Mouse (Mus musculus) left cerebral cortex, adult 18-20 months (tissue): Measurements from ENCODE around the gene Crybb1. TPM values are rescaled to one million over a fixed set of nuclear protein-coding genes. Genes with fewer than 3 reads are reported as not detected.

Experiments
- DNase-seq, 2 experiments: peaks; one replicate each; pipeline ENCODE4 v3.0.0; 2021 to 2022; ENCODE audit warnings: low spot score in 2 of 2, mixed read lengths in 1 of 2
- total RNA-seq, 2 experiments: library from RNA; stranded (reverse); gene quantifications; 2 replicates each; pipeline ENCODE4 v1.2.3; 2021

The Crybb1 gene
- total RNA-seq, 2 experiments from 2014 or later = 5.9 to 8.5 TPM

DNA sequence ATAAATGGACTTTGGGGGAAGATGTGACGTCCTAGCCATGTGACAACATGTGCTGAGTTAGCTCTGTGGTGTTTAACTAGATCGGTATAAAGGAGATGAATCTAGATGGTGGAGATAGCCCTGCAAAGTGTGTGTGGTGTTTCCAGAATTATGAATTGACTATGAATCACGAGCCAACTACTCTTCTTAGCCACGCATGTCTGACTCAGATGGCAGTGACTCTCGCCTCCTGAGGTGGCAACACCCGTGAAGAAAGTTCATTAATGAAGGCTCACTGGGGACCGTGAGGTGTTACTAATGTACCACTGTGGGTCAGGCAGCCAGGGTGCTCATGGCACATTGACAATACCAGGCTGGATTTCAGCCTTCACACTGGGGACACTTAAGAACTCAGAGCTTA, 8.5 kb downstream of the Crybb1 start:
- DNase-seq = no peak

DNA sequence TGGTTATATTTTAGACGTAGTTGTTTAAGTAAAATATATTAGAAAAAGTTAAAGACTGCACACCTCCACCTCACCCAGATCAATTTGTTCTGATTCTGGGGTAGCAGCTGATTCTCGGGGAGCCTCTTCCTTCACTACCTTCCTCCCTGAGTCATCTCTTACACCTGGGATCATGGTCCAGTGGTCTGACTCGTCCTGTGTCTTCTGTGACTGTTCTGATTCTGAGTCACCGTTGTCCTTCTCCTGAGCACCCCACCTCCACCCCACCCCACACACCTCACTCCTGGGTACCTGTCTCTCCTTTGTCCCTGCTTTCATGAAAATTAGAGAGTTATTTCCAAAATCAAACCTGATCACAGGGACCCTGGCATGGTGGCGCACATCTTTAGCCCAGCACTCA, 9.5 kb downstream of the Crybb1 start:
- no peak for DNase-seq

DNA sequence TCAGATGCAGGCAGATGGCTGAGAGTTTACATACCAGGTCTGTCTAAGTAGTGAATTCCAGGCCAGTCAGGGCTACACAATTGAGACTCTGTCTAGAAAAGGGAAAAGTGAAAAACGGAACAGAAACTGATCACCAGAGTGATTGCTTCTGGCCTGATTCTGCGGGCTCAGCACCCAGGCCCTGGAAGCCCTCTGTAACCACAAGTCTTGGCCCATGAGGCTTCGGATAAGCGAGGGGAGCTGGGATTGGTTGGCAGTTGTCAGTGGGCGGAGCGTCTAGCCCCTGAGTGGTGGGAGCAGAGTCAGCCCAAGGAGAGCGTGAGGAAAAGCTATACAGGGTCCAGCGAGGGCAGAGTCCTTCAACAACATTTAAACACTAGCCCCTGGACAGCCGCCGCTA, 9.9 kb downstream of the Crybb1 start:
- DNase-seq = no peak

DNA sequence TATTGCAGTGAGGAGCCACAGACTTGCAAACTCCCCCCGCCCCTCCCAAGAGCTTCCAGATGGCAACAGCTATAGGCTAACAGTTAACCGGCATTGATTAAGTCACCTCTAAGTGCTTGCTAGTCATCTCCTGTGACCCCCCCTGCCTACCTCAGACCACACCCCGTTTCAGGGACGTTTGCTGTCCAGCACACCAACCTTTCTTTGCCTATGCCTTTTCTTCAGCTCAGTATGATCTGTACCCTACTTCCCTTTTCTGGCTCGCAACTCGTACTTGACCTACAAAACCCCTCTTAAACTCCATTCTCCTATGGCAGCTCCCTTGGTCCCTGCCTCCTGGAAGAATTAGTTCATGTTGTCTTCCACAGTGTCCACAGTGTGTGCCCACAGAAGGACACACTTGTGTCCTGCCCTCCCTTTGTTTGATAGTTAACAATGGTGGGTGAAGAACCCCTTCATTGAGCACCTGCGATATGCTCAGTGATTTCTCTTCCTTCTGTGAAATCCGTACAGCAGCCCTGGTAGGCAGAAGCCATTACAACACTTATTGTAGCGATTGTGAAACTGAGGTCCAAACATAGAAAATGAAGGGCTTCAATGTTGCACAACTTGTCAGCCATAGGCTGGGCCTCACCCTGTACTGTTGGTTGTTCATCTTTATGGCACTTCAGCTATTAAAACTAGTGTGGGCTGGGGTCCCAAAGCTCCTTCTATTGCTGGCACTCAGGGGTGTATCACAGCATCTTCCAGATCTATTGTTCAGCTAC, 10.6 kb downstream of the Crybb1 start:
- no peak for DNase-seq

DNA sequence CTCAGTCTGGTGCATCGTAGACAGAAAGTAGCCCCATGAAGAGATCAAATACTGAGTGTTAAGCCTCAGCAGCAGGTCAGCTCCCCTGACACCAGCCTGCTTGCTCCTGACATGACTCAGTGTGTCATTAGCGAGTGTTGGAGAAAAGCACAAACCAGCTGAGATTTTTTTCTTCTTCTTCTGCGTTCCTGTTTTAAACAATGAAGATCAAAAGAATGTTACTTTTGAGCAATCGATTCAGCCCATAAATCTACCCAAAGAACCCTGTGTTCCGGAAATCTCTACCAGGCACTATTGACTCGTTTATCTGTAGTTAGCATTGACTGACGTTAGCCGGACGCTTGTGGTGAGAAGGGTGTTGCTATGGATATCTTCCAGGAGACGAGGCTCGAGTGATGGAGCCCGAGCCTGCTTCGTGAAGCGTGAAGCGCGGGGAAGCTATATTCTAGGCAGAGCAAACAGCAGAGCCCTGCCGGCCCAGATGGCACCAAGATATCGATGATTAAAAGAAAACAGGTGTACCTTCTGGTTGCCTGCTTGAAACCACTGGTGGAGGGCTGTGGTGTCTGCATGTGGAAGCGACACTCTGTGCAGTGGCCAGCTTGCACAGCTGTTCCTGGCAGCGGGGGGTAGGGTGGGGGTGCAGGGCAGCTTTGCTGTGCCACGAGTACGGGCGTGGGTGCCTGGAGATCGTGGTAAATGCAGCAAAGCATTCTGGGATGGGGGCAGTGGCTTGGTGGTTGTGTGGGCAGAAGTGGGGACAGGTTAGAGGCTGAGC, 15.3 kb downstream of the Crybb1 start:
- DNase-seq = peak; percentile 42 to 56

DNA sequence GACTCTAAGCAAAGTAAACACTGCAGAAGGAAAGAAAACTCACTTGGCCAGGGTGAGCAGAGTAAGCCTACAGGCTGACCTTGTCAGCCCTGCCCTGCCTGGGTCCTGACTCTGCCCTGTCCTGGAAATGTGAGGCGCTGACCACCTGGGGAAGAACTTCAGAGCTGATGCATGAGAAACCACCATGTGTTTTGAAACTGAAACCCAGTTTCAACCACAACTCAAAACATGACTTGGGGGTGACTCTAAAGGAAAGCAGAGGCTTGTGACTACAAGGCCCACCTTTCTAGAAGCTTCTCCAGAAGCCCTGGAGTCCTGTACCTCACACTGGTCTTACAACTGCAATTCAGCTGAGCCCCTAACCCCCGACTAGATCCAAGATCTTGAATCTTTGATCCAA, 17.3 kb downstream of the Crybb1 start:
- DNase-seq = no peak

DNA sequence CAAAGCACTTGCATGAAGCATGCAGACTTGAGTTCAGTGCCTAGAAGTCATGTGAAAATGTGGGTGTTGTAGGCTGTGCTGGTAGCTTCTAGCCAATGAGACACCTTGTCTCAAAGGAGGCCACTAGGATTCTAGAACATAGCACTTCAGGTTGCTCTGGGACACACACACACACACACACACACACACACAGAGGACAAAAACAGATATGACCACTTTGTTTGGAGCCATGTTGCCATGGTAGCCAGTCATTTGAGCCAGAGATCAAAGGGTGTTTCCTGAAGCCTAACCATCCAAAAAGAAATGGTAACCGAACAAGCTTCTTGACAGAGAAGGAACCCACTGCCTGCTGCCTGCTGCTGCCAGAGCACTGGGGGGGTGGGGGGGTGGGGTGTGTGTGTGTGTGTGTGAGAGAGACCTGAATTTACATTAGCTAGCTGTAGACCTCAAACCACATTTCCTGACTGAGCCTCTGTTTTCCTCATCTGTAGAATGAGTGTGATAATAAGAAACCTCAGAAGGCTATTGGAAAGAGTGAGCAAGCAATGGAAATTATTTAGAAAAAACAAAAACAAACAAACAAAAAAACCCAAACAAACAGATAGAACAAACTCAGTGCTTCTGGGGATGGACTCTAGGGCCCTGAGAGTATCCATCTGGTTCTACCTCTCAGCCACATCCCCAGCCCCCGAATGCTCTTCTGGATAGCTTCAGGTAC, 18.3 kb downstream of the Crybb1 start:
- no peak for DNase-seq

DNA sequence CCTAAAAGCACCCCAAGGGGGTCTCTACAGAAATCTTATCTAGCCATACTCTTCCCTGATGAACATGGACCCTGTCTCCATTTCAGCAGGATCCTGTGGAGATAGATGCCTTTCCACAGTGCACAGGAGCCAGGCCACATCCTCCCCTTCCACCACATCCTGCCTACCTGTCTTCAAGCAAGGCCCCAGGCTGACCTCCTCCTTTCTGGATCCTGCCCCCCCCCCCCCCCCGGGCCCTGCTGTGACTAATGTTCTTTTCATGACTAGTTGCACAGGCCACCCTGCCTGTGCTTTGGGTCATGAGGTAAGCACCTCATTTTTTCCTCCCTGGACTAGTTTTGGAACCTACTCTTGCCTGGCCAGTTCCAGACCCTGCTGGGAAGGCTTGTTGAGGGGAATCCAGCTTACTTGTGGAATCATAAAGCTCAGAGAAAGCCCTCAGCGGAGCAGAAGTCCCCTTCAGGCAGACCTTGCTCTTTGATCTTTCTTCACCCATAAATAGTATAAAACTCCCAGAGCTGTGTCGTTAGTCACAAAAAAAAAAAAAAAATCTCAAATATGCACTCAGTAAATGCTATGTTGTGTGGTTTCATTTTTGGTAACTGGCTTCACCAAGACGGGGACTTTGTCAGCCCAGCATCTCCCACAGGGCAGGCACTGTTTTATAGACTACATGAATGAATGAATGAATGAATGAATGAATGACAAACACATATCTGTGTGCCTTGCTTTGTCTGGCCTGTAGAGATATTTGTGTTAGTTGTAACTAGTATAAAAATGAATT, 19.6 kb downstream of the Crybb1 start:
- no peak for DNase-seq

DNA sequence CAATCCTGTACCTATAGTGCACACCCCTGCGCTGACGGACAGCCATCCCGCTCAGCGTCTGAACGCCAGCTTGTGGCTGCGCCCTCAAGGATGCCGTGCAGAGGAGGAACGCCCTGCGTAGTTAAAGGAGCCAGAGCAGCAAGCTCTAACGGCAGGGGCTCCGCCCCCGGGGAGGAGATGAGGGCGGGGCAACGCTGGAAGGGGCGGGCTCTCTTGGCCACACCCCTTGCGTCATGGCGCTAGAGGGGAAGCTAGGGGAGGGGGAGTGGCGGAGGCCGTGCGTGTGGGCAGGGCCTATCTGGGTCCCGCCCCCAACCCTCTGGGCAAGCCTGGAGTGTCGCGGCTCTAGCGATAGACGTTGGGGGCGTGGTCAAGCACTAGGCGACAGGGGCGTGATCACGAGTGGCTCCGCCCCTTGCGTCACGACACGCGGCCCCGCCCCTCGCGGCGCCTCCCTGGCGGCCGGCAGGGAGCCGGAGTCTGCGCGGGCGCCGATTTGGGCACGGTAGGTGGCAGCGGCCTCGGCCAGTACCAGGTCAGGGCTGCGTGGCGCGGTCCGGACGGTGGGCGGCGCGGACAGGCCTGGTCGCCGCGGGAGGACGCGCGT, 20.8 kb downstream of the Crybb1 start, which contains the start of gene Tpst2:
Gene Tpst2, plus strand, starts transcription at position 425 of the 607 bp plus-strand sequence.
- peak; percentile 100 for DNase-seq

DNA sequence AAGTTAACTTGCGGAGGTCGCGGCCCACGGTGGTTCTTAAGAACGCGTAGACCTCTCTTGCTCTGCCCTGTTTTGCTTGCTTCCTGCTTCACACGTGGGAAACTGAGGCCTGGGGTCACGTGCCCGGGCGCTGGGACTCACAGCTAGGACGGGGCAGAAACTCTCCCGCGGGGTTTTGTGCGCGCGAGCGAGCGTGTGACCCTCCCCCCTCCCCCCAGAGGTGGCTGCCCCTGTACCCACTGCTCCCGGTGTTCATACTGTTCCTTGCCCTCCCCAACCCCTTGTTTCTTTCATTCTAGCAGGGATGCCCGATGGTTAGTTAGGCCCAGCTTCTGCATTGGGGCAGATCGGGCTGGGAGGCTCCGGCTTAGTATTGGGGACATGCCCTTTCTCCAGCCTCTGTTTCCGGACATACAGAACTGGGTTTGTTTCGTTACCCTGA, 21.3 kb downstream of the Crybb1 start:
- no peak for DNase-seq

DNA sequence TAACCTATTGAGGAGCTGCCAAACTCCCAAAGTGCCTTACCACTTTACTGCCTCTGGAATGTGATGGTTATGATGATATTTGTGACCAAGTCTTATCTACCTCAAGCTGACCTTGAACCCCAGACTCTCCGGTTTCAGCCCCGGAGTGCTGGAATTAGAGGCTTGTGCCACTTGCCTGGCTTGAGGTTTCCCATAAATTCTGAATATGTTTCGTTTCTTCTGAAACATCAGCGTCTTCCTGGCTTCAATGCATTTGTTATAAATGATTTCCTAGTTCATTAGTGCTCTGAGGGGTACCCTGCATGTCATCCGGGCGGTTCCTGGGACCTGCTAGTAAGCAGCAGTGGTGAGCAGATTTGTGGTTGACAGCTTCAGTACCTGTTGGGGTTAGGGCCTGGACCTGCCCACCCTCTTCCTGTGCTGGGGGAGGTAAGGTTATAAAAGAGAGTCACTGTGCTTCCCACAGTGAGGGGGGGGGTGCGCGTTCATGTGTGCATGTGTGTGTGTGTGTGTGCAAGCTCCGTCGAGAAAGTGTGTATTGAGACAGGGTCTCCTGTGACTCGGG, 22.4 kb downstream of the Crybb1 start:
- DNase-seq = no peak

DNA sequence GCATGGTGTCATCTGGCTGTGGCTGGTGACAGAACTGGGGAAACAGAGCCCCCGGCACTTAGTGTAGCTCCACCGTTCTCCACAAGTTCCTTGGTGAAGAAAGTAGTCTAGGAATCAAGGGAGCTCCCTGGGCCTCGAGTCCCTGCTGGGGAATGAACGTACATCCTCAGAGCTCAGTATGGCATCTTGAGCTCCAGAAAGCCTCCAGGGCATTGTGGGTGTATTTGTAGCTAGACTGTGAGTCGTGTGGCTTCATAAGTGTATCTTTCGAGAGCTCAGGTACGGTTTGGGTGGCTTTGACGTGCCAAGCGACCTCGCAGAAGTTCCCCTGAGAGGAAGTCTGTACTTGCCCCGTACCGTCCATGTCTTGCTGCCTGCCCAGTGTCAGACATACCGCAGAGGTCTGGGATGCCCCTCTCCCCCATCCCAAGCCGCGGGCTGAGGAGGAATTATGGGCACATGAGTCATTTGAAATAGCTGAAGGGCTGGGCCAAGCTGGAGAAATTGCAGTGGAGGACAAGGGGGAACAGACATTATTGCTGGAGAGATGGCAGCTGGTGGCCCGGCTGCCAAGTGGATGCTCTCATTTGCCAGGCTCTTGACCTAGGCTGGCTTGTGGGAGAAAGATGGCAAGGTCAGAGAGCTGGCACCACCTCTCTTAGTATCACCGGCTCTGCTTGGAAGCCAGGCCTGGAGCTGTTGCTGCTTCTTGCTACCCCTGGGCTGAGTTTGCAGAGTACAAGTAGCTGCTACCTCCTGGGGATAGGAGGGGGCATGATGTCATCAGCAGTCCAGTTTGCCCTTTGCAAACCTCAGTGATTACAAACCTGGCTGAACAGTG, 23.8 kb downstream of the Crybb1 start:
- DNase-seq = no peak

DNA sequence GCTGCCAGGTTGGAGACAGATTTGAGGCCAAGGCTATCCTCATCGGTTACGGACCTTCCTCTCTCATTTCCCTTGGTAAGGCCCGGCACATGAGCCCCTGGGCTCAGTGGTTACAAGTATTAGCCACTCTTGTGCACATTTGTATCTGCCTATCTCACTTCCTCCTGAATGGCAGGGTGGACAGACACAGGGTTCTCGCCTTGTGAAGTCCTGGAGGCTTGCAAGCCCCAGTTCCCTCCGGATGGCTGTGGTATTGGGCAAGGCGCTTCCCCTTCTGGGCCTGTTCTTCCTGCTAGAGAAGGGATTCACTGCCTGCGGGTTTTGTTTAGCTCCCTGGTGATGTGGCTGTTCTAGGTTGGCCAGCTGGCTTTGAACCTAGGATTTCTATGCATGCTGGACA, 24.5 kb downstream of the Crybb1 start:
- no peak for DNase-seq

DNA sequence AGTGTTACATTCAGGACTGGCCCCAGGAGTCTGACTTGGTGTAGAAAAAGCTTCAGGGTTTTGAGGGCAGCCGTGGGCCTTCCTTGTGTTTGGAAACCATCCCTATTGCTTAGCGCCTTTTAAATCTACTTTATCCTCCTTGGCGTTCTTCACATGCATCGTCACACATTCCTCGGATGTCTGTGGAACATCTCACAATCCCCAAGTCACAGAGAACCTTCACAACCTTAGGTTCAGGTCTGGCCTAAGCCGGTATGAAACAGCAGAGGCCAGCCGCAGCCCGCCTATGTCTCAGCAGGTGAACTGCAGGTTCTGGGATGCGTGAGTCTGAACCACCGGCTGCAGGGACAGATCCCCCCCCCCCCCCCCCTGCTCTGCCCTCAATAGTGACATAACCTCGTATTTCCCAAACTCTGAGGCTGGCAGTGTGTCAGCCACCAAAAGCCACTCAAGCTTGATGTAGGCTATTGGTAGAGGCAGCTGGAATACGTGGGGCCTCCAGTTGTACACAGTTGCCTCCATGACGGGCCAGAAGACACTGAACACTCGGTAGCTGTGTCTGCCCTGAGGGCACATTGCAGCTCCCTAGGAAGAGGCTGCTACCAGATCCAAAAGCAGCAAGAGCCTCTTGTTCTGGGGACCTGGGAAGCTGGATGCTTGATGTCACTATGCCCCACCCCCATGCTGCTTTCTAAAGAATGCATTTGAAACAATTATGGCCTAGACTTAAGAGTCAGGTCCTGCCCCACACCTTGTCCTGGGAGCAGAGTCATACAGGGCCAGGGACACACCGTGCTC, 25.4 kb downstream of the Crybb1 start:
- DNase-seq = no peak

DNA sequence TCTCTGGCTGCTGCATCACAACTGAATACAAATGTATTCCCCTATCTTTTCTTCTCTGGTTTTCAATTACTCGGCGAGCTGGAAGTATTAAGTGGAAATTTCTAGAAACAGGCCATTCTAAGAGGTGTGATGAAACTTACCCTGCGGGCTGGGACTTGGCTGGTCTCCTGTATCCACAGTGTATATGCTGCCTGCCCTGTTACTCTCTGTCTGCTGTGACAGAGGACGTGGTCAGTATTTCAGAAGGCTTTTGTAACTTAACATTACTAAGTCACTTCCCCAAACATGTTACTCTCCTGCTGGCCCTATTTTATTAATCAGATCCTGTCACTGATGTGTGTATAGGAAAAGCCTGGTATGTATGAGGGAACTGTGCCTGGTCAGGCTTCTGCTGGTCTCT, 26.1 kb downstream of the Crybb1 start:
- DNase-seq = no peak

DNA sequence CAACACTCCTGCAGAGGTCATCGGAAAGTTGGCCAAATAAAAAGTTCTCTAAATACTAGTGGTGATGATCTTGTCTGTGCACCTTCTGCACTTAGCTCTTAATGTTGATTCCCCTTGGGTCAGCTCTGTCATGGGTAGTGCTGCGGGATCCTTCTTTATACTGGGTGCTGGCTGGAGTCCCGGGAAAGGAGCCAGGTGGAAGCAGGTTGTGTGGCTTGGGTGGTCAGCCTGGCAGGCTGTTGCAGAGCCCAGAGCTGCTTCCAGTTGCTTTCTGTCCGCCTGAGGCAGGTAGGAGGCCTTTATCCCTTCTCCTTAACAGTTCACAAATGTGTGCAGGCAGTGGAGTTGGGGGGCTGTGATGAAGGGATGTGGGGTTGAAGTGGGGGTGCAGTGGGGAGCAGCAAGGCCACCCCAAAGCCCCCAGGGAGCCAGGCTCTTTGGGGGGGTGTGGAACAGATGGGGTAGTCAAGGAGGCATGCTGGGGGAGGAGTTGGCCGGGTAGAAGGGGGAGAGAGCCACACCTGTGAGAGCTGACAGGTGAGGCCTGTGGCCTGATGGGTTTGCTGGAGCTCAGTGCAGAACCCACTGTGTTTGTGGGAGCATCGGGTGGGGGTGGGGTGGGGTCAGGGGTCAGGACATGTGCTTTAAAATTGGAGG, 26.6 kb downstream of the Crybb1 start:
- no peak for DNase-seq

DNA sequence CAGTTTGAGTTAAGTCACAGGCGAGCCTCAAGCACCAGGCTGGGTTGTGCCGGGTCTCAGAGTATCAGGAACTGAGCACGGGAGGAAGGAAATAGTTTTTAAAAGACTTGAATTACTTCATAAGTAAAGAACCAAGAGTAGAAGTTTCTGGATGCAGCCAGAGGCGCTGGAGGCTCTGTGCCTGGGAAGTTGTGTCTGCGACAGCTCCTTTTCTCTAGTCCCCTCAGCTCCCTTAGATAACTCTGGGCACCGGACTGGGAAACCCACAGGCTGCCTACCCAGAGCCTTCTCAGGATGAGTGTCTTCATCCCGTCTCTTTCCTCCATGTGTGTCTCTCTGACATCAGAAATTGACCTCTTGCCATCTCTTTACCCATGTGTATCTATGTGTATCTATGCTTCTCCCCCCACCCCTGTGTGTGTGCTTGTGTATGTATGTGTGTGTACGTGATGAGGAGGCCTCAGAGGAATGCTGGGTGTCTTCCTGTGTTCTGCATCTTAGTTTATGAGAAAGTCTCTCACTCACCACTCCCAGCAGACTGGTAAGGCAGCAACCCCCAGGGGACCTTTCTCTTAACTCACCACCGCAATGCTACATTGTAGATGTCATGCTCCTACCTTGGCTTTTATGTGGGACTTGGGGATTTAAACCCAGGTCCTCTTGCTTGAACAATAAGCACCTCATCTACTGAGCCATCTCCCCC, 27.3 kb downstream of the Crybb1 start:
- no peak for DNase-seq
